ENCODE assay signal across 8 mouse cellular contexts in genomic region chr11:32221951-32222409, GRCm38 (mm10). TPM values are rescaled to one million over a fixed set of nuclear protein-coding genes. Genes with fewer than 3 reads are reported as not detected.
A peak's percentile ranks its signal among the peaks of the same experiment; 100 is the strongest.
DNase-seq lines count a peak whose midpoint lies in the region; ATAC-seq and TF ChIP-seq lines count a peak whose summit lies in the region.

Gene Rhbdf1 (minus strand): TSS chr11:32222300.

- TF ChIP-seq POLR2A in spleen, adult 2 months (IDR thresholded peaks at IDR 0.05; ENCODE audit: low read depth, low read length), result no peak
- no peak for TF ChIP-seq POLR2A in kidney, adult 2 months (IDR thresholded peaks at IDR 0.05; ENCODE audit: low read depth, low read length)

- no peak for TF ChIP-seq CTCF in spleen, adult 2 months (IDR thresholded peaks at IDR 0.05; ENCODE audit: extremely low read depth, insufficient read depth, insufficient read length, insufficient replicate concordance)
- no peak for TF ChIP-seq CTCF in kidney, adult 2 months (conservative IDR thresholded peaks at IDR 0.05; ENCODE audit: insufficient read depth, insufficient read length, low read depth, low read length)

- H3K27me3 ChIP-seq in spleen, adult 2 months (ENCODE audit: control insufficient read depth, insufficient read depth, low read length), result peaks cover 12% of the 10 kb centered on the region
- H3K27me3 ChIP-seq in kidney, adult 2 months (replicated peaks; ENCODE audit: control insufficient read depth, insufficient read depth, low read length), result no peaks in the 10 kb centered on the region
- peaks cover 83% of the 10 kb centered on the region for H3K27me3 ChIP-seq in liver, embryonic 13.5 days
- H3K27me3 ChIP-seq in neural tube, embryonic 15.5 days (replicated peaks), result peaks cover 24% of the 10 kb centered on the region; the same call in 1 of the 2 replicates

- H3K4me3 ChIP-seq in spleen, adult 2 months (ENCODE audit: extremely low read depth, insufficient read depth, insufficient read length), result peak within 1 kb of the TSS; percentile 57
- H3K4me3 ChIP-seq in kidney, adult 2 months (ENCODE audit: insufficient read depth, low read depth, low read length), result peak within 1 kb of the TSS; percentile 60
- H3K4me3 ChIP-seq in liver, embryonic 13.5 days (replicated peaks), result peak within 1 kb of the TSS; percentile 65
- H3K4me3 ChIP-seq in neural tube, embryonic 15.5 days (replicated peaks), result peak within 1 kb of the TSS; percentile 62

- peak within 1 kb of the TSS; percentile 73 for H3K9ac ChIP-seq in liver, embryonic 13.5 days
- H3K9ac ChIP-seq in neural tube, embryonic 15.5 days (replicated peaks), result peak within 1 kb of the TSS; percentile 69

- H3K9me3 ChIP-seq in liver, embryonic 13.5 days (replicated peaks), result no peaks in the 10 kb centered on the region
- no peaks in the 10 kb centered on the region for H3K9me3 ChIP-seq in neural tube, embryonic 15.5 days (replicated peaks)

- under 1% methylated on average over 70 of the region's 72 CpGs for WGBS in spleen, adult 2 months
- under 1% methylated on average over 71 of the region's 72 CpGs for WGBS in kidney, adult 2 months
- under 1% methylated on average over 70 of the region's 72 CpGs for WGBS in liver, embryonic 13.5 days (ENCODE audit: insufficient replicate concordance)
- under 1% methylated on average over 42 of the region's 72 CpGs for WGBS in neural tube, embryonic 15.5 days

- H3K4me2 ChIP-seq in liver, embryonic 13.5 days, result peak within 1 kb of the TSS; percentile 76
- H3K4me2 ChIP-seq in neural tube, embryonic 15.5 days, result peak within 1 kb of the TSS; percentile 98

- H3K27ac ChIP-seq in spleen, adult 2 months (ENCODE audit: insufficient read depth, low read length), result peak within 1 kb of the TSS; percentile 50; the same call in 1 of the 2 replicates
- H3K27ac ChIP-seq in kidney, adult 2 months (ENCODE audit: insufficient read depth, low read depth, low read length), result peak within 1 kb of the TSS; percentile 74
- peak within 1 kb of the TSS; percentile 34 for H3K27ac ChIP-seq in liver, embryonic 13.5 days
- peak within 1 kb of the TSS; percentile 81 for H3K27ac ChIP-seq in neural tube, embryonic 15.5 days (replicated peaks)

- peaks cover 22% of the 10 kb centered on the region for H3K4me1 ChIP-seq in spleen, adult 2 months (ENCODE audit: control insufficient read depth, insufficient read depth, insufficient read length)
- peaks cover 34% of the 10 kb centered on the region for H3K4me1 ChIP-seq in kidney, adult 2 months (ENCODE audit: control insufficient read depth, insufficient read depth, low read length)
- H3K4me1 ChIP-seq in liver, embryonic 13.5 days (replicated peaks), result peaks cover 82% of the 10 kb centered on the region
- peaks cover 80% of the 10 kb centered on the region for H3K4me1 ChIP-seq in neural tube, embryonic 15.5 days

- DNase-seq in spleen, adult 2 months (ENCODE audit: low read depth in 1 of 2, low spot score in 2 of 2), result no peak
- no peak for DNase-seq in spleen, adult 12 weeks (ENCODE audit: low spot score)
- DNase-seq in embryo, embryonic 10.5 days (ENCODE audit: low spot score), result peak; percentile 71
- no peak for DNase-seq in heart, adult 8-10 months (ENCODE audit: low spot score)
- DNase-seq in kidney, adult 2 months, result peak; percentile 78
- no peak for DNase-seq in liver, embryonic 13.5 days

- ATAC-seq in liver, embryonic 13.5 days (ENCODE audit: low read depth), result no peak
- ATAC-seq in neural tube, embryonic 15.5 days (ENCODE audit: low FRiP score), result peak; percentile 5; the same call in 1 of the 2 replicates
- ATAC-seq in frontal cortex, adult (ENCODE audit: low TSS enrichment), result no peak

- no peaks in the 10 kb centered on the region for H3K36me3 ChIP-seq in spleen, adult 2 months (ENCODE audit: control insufficient read depth, insufficient read depth, low read length)
- no peaks in the 10 kb centered on the region for H3K36me3 ChIP-seq in kidney, adult 2 months (ENCODE audit: control insufficient read depth, insufficient read depth, low read length)
- no peaks in the 10 kb centered on the region for H3K36me3 ChIP-seq in liver, embryonic 13.5 days
- no peaks in the 10 kb centered on the region for H3K36me3 ChIP-seq in neural tube, embryonic 15.5 days

RNA-seq across cellular contexts. Expression of gene Rhbdf1, which starts in this region (rescaled TPM):
- 52.3 and 55.3 TPM in 2 replicates for polyA plus RNA-seq in spleen, adult 2 months (2012; rRNA removed)
- 10 to 100 TPM; 20.4 to 26.8 (median 23.0) TPM for total RNA-seq in heart, adult 8-10 months (2022)
- 81.7 and 110 TPM in 2 replicates for polyA plus RNA-seq in kidney, adult 2 months (2012; rRNA removed)
- 5.6 and 6.2 TPM in 2 replicates for polyA plus RNA-seq in liver, embryonic 13.5 days (2015; fragmentation: Nextera tagmentation; extraction: Ambion mirVana)
- polyA plus RNA-seq in neural tube, embryonic 15.5 days (2015; fragmentation: Nextera tagmentation; extraction: Ambion mirVana), result 23.8 and 28.4 TPM in 2 replicates

Comparison
In these comparisons a context has a peak if more than half of its experiments do, and no peak if none do; other contexts are left out.
1. DNase-seq: peak in embryo, embryonic 10.5 days (single experiment) and kidney, adult 2 months (single experiment); none in spleen, adult 2 months (0 of 2), spleen, adult 12 weeks (single experiment), heart, adult 8-10 months (single experiment) and liver, embryonic 13.5 days (single experiment).
2. Peak in every context shown above with its lines, with median percentiles within 50 percentile points of each other: H3K27ac ChIP-seq and H3K4me3 ChIP-seq.